Mouse (Mus musculus) liver, adult 2 months (tissue): ENCODE measurements at regions not wholly inside any gene's neighbourhood (a gene's known extent, or its start where the extent isn't known, plus 50 kb on each side); places are given as distances from the start of the nearest gene placed in this dataset.

ENCODE experiments used
- CTCF ChIP-seq: fragments of 200-500 bp; IDR thresholded peaks from 2 replicates; pipeline ENCODE4 v1.5.1; 2011; ENCODE audit warnings: low read depth, low read length, control low read depth
- POLR2A ChIP-seq: fragments of 200-500 bp; IDR thresholded peaks from 2 replicates; pipeline ENCODE4 v1.6.1; 2011; ENCODE audit warnings: low read length, control low read depth; ENCODE audit not compliant: insufficient read depth; ENCODE audit errors: extremely low read depth

DNA sequence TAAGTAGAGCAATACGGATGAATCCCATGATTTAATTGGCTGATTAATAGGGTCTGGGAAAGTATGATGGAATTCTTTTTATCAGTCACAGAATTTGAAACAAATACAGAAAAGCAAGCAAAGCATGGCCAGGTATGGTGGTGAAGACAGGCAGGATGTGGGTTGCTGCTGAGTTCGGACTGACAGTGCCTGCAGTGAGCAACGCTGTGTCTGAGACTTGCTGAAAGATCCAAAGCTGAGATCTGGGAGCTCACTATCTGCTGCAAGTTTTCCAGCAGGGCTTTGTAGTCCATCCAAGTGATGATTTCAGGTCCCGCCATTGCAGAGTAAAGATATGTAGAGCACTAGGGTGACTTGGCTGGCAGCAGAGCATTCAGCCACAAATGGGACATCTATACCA lies 189.3 kb upstream of the Ahr start:
- TF ChIP-seq POLR2A (no peak), CTCF (no peak)
